Mouse (Mus musculus) intestine, embryonic 16.5 days (tissue): Measurements from ENCODE around the gene Cep95. TPM values are rescaled to one million over a fixed set of nuclear protein-coding genes. Genes with fewer than 3 reads are reported as not detected.
"Not testable (repeated sequence)": the region's sequence is repeated elsewhere in the genome, so short reads cannot be mapped to it uniquely, and the experiment has no call there.

ENCODE experiments used
- ATAC-seq: fragments of 200-750 bp; cut with Nextera tagmentation; 2 replicates; pipeline ENCODE4 v1.8.0; 2017; ENCODE audit warnings: moderate TSS enrichment, moderate library complexity
- H3K27ac ChIP-seq: fragments of 300-500 bp; sonication (generic); 2 replicates; pipeline ENCODE4 v1.5.1; 2014; ENCODE audit warnings: mild to moderate bottlenecking, low read length
- H3K27me3 ChIP-seq: fragments of 300-500 bp; sonication (generic); replicated peaks from 2 replicates; pipeline ENCODE4 v1.6.1; 2014; ENCODE audit warnings: low read length, control low read depth, mixed read lengths; ENCODE audit not compliant: control insufficient read depth, insufficient read depth
- H3K36me3 ChIP-seq: fragments of 300-500 bp; sonication (generic); 2 replicates; pipeline ENCODE4 v1.6.1; 2014; ENCODE audit warnings: low read length, control low read depth; ENCODE audit not compliant: control insufficient read depth, insufficient read depth
- H3K4me1 ChIP-seq: fragments of 300-500 bp; sonication (generic); 2 replicates; pipeline ENCODE4 v1.6.1; 2014; ENCODE audit warnings: low read length, control low read depth, mixed read lengths; ENCODE audit not compliant: control insufficient read depth, insufficient read depth
- H3K4me2 ChIP-seq: fragments of 300-500 bp; sonication (generic); 2 replicates; pipeline ENCODE4 v1.6.1; 2014; ENCODE audit warnings: low read depth, low read length, control low read depth
- H3K4me3 ChIP-seq: fragments of 300-500 bp; sonication (generic); 2 replicates; pipeline ENCODE4 v1.5.1; 2014; ENCODE audit warnings: mild to moderate bottlenecking, low read length
- H3K9ac ChIP-seq: fragments of 300-500 bp; sonication (generic); 2 replicates; pipeline ENCODE4 v1.6.1; 2014; ENCODE audit warnings: low read depth, low read length
- H3K9me3 ChIP-seq: fragments of 300-500 bp; sonication (generic); 2 replicates; pipeline ENCODE4 v1.6.1; 2016; ENCODE audit warnings: low read length, control low read depth; ENCODE audit not compliant: control insufficient read depth
- WGBS: fragments of 180-500 bp; shearing (Covaris S2); extraction: QIAGEN DNeasy Blood & Tissue Kit; methylation state at CpG from one replicate; pipeline ENCODE4 v1.1.7; 2014; 5-methylcytosine and 5-hydroxymethylcytosine counted together
- polyA plus RNA-seq: library from polyadenylated mRNA; unstranded; fragments of >200 nt; fragmentation: Nextera tagmentation; extraction: Ambion mirVana; gene quantifications from 2 replicates; pipeline ENCODE4 v1.2.1, GENCODE M21; 2015

The Cep95 gene
- 15.4 and 16.3 TPM in 2 replicates for polyA plus RNA-seq

GRCm38 (mm10) chr11:106788775-106789459 is at the start of gene Cep95, which contains the start of gene Ddx5:
Gene Cep95 (plus strand): TSS chr11:106789252.
Gene Ddx5 (minus strand): TSS chr11:106789185.
- H3K4me3 ChIP-seq, result peak within 1 kb of the TSS; percentile 75
- peak within 1 kb of the TSS; percentile 98 for H3K9ac ChIP-seq
- peak within 1 kb of the TSS; percentile 100 for H3K27ac ChIP-seq
- H3K4me2 ChIP-seq, result peak within 1 kb of the TSS; percentile 85
- under 1% methylated on average over 58 of the region's 58 CpGs for WGBS
- no peaks in the 10 kb centered on the region for H3K9me3 ChIP-seq
- no peaks in the 10 kb centered on the region for H3K27me3 ChIP-seq
- peaks cover 8% of the 10 kb centered on the region for H3K4me1 ChIP-seq
- peaks cover 5% of the 10 kb centered on the region for H3K36me3 ChIP-seq
- peak; percentile 92 for ATAC-seq

- not testable (repeated sequence) for H3K27ac ChIP-seq, H3K9me3 ChIP-seq, ATAC-seq, H3K4me1 ChIP-seq, H3K4me3 ChIP-seq, H3K36me3 ChIP-seq, H3K27me3 ChIP-seq, H3K4me2 ChIP-seq, H3K9ac ChIP-seq
- WGBS, result 94% methylated on average over 7 of the region's 8 CpGs
These were observed 48.3 kb upstream of the Cep95 start for GRCm38 (mm10) chr11:106740724-106741123.

- ATAC-seq, result no peak
- WGBS, result 62% methylated on average over 6 of the region's 6 CpGs
- Histone ChIP-seq H3K36me3 (no peaks in the 10 kb centered on the region), H3K4me1 (no peaks in the 10 kb centered on the region), H3K9me3 (no peaks in the 10 kb centered on the region), H3K27ac (no peak overlapping the region), H3K27me3 (no peaks in the 10 kb centered on the region), H3K4me3 (no peak overlapping the region), H3K4me2 (no peak overlapping the region), H3K9ac (no peak overlapping the region)
These were observed 47.8 kb upstream of the Cep95 start for GRCm38 (mm10) chr11:106741232-106741631.

- no peaks in the 10 kb centered on the region for H3K36me3 ChIP-seq
These were observed 47.2 kb upstream of the Cep95 start for GRCm38 (mm10) chr11:106741826-106742225.

GRCm38 (mm10) chr11:106742388-106742841 is 46.6 kb upstream of the Cep95 start:
- H3K4me1 ChIP-seq, result no peaks in the 10 kb centered on the region
- 0 out of 2 replicates have a peak, but pooled peaks cover 3% of the 10 kb centered on the region for H3K9me3 ChIP-seq
- H3K4me2 ChIP-seq, result no peak overlapping the region
- no peak overlapping the region for H3K9ac ChIP-seq
- WGBS, result 38% methylated on average over 6 of the region's 6 CpGs
- H3K27me3 ChIP-seq, result no peaks in the 10 kb centered on the region
- no peak overlapping the region for H3K27ac ChIP-seq
- no peak for ATAC-seq
- H3K36me3 ChIP-seq, result no peaks in the 10 kb centered on the region
- no peak overlapping the region for H3K4me3 ChIP-seq

More at GRCm38 (mm10) chr11:106741826-106742225, 47.2 kb upstream of the Cep95 start:
- WGBS, result 89% methylated on average over 3 of the region's 3 CpGs
- H3K4me1 ChIP-seq, result no peaks in the 10 kb centered on the region
- no peak for ATAC-seq
- H3K9ac ChIP-seq, result no peak overlapping the region
- H3K4me2 ChIP-seq, result no peak overlapping the region
- H3K4me3 ChIP-seq, result no peak overlapping the region
- H3K27me3 ChIP-seq, result no peaks in the 10 kb centered on the region
- H3K9me3 ChIP-seq, result no peaks in the 10 kb centered on the region
- no peak overlapping the region for H3K27ac ChIP-seq

- no peak overlapping the region for H3K9ac ChIP-seq
- H3K36me3 ChIP-seq, result no peaks in the 10 kb centered on the region
- H3K27ac ChIP-seq, result no peak overlapping the region
- H3K4me1 ChIP-seq, result no peaks in the 10 kb centered on the region
- H3K4me3 ChIP-seq, result no peak overlapping the region
- no peaks in the 10 kb centered on the region for H3K27me3 ChIP-seq
- H3K9me3 ChIP-seq, result 0 out of 2 replicates have a peak, but pooled peaks cover 3% of the 10 kb centered on the region
- H3K4me2 ChIP-seq, result no peak overlapping the region
- ATAC-seq, result no peak
- WGBS, result 91% methylated on average over 5 of the region's 5 CpGs
These were observed 44.1 kb upstream of the Cep95 start for GRCm38 (mm10) chr11:106744949-106745348.

DNA sequence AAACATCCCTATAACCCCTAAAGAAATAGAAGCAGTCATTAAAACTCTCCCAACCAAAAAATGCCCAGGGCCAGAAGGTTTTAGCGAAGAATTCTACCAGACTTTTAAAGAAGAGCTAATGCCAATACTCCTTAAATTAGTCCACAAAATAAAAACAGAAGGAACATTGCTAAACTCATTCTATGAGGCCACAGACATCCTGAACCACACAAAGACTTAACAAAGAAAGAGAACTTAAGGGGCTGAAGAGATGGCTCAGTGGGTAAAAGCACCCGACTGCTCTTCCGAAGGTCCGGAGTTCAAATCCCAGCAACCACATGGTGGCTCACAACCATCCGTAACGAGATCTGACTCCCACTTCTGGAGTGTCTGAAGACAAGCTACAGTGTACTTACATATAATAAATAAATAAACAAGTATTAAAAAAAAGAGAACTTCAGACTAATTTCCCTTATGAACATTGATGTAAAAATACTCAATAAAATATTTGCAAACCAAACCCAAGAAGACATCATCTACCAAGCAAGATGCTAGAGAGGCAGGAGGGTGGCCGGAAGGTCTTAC is 39.4 kb upstream of the Cep95 start:
- 93% methylated on average over 7 of the region's 7 CpGs for WGBS
- not testable (repeated sequence) for ATAC-seq, H3K4me1 ChIP-seq, H3K4me2 ChIP-seq, H3K4me3 ChIP-seq, H3K9ac ChIP-seq, H3K27me3 ChIP-seq, H3K36me3 ChIP-seq, H3K9me3 ChIP-seq, H3K27ac ChIP-seq

DNA sequence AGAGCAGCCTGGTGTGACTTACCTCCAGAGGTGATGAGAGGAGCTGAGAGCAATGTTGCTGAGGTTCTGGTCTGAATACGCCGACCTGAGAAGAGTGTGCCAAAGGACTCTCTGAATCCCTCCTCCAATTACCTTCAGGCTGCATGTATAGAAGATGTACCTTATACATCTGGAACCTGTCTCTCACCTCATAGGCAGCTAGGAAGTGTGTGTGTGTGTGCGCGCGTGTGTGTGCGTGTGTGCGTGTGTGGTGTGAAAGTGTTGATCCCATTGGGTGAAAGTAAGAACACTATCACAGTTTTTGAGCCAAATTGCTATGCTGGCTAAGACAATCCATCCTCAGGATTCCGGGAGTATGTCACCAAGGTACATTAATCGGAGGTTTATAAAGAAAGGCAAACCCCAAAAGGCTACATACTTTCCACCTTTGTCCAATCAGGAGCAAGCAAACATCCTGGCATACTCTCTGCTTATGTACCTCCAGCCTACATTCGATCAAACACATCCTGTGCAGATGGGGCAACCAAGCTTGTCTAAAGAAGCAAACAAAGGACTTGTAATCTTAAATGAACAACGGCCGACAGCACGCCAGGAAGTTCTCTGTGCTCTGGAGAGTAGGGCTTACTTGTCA is 38.8 kb upstream of the Cep95 start, which contains the start of gene Pecam1:
Gene Pecam1, minus strand, starts transcription at position 508 of the 631 bp plus-strand sequence.
- Histone ChIP-seq H3K27me3 (no peaks in the 10 kb centered on the region), H3K4me1 (no peaks in the 10 kb centered on the region), H3K27ac (no peak within 1 kb of the TSS), H3K9ac (no peak within 1 kb of the TSS), H3K4me3 (no peak within 1 kb of the TSS), H3K9me3 (0 out of 2 replicates have a peak, but pooled peaks cover 3% of the 10 kb centered on the region), H3K4me2 (no peak within 1 kb of the TSS), H3K36me3 (no peaks in the 10 kb centered on the region)
- ATAC-seq, result no peak
- WGBS, result 73% methylated on average over 13 of the region's 13 CpGs
